Mouse (Mus musculus) heart, adult 2 months (tissue): ENCODE data around the gene Gm17268.

Experiments used
- CTCF ChIP-seq: fragments of 200-600 bp; IDR thresholded peaks from 2 replicates; pipeline ENCODE4 v1.8.1; 2022; ENCODE audit warnings: antibody characterized with exemption, mild to moderate bottlenecking, moderate library complexity
- EP300 ChIP-seq: fragments of 200-500 bp; IDR thresholded peaks from 2 replicates; pipeline ENCODE4 v1.6.1; 2011; ENCODE audit warnings: low read depth, low read length, control low read depth; ENCODE audit not compliant: insufficient read depth
- POLR2A ChIP-seq: fragments of 200-500 bp; IDR thresholded peaks from 2 replicates; pipeline ENCODE4 v1.6.1; 2011; ENCODE audit warnings: mild to moderate bottlenecking, low read depth, low read length, control low read depth; ENCODE audit not compliant: insufficient read depth

- peak; percentile 14; the same call in 1 of the 2 replicates for TF ChIP-seq CTCF
- TF ChIP-seq EP300, result no peak
- no peak for TF ChIP-seq POLR2A
Observed at GRCm38 (mm10) chr11:82072374-82072773, 34.0 kb upstream of the Gm17268 start.
